In the genomic region with DNA sequence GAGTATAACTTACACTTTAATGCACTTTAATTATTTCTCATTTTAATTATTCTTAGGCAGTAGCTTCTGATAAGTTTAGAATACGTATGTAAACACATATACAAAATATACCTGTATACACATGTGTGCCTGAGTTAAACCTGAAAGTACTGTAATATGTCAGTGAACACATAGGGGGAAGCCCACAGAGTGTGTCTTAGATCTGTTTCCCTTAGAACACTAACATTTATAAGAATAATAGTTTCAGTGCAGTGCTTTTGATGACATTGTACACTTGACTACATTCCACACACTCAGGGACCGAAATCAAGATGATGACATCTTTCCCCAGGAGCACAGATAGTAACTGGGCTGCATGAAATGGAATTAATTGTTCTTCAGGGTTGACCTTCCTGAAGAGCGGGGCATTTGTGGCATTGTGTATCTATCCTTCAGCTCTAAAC, we compare ENCODE assay signal across 23 mouse cellular contexts. TPM values are rescaled to one million over a fixed set of nuclear protein-coding genes. Genes with fewer than 3 reads are reported as not detected.
"Had no signal": no experiment of that assay in that cellular context is flagged by ENCODE, and none has a peak within 500 bp of the region (broad histone marks: within the 10 kb centered on the region; RNA-seq: fewer than 3 reads in every experiment).

No protein-coding gene starts in this region.

- DNase-seq: kidney, adult 8-10 months; kidney, postnatal 14 days; kidney, postnatal 4 days; left cerebral cortex, postnatal 4 days; liver, postnatal 0 days; lung, embryonic 14.5 days; right cerebral cortex, postnatal 25 days; thymus, adult 18-20 months; thymus, postnatal 14 days; thymus, postnatal 4 days had no signal

- H3K27me3 ChIP-seq: limb, embryonic 12.5 days; limb, embryonic 15.5 days; megakaryocyte, embryonic 14.5 days; midbrain, embryonic 13.5 days had no signal

- H3K4me3 ChIP-seq: limb, embryonic 12.5 days; limb, embryonic 15.5 days; megakaryocyte, embryonic 14.5 days; midbrain, embryonic 10.5 days; midbrain, embryonic 13.5 days; myocyte had no signal

- H3K4me1 ChIP-seq: midbrain, embryonic 13.5 days had no signal

- H3K27ac ChIP-seq: limb, embryonic 12.5 days; limb, embryonic 15.5 days; liver, embryonic 14.5 days; midbrain, embryonic 10.5 days; midbrain, embryonic 13.5 days had no signal

RNA-seq across cellular contexts. Expression of gene Gpr18, which starts 44.0 kb away (rescaled TPM):
- total RNA-seq: layer of hippocampus, adult 18-20 months; layer of hippocampus, postnatal 14 days; left cerebral cortex, adult 8-10 months; left cerebral cortex, postnatal 14 days; left cerebral cortex, postnatal 4 days had no signal
- polyA plus RNA-seq: kidney, embryonic 16.5 days; liver, embryonic 11.5 days; myocyte had no signal
